Mouse (Mus musculus) neural tube, embryonic 11.5 days (tissue): Measurements from ENCODE around the gene Pstpip1. TPM values are rescaled to one million over a fixed set of nuclear protein-coding genes. Genes with fewer than 3 reads are reported as not detected.

ENCODE experiments used
- ATAC-seq: fragments of 200-750 bp; cut with Nextera tagmentation; 2 replicates; pipeline ENCODE4 v1.8.0; 2017; ENCODE audit warnings: moderate number of reproducible peaks, mild to moderate bottlenecking, moderate TSS enrichment, moderate library complexity; ENCODE audit not compliant: insufficient read depth, low FRiP score, low TSS enrichment
- DNase-seq: peaks from one replicate; pipeline ENCODE4 v3.0.0-alpha.2; 2015; ENCODE audit warnings: low spot score
- H3K27ac ChIP-seq: fragments of 300-500 bp; sonication (generic); 2 replicates; pipeline ENCODE4 v1.5.1; 2014; ENCODE audit warnings: low read depth, mild to moderate bottlenecking, low read length
- H3K27me3 ChIP-seq: fragments of 300-500 bp; sonication (generic); 2 replicates; pipeline ENCODE4 v1.6.1; 2014; ENCODE audit warnings: mild to moderate bottlenecking, low read length, mixed read lengths; ENCODE audit not compliant: control insufficient read depth, insufficient read depth
- H3K36me3 ChIP-seq: fragments of 300-500 bp; sonication (generic); 2 replicates; pipeline ENCODE4 v1.6.1; 2014; ENCODE audit warnings: mild to moderate bottlenecking, low read length, moderate library complexity, mixed read lengths; ENCODE audit not compliant: control insufficient read depth, insufficient read depth
- H3K4me1 ChIP-seq: fragments of 300-500 bp; sonication (generic); 2 replicates; pipeline ENCODE4 v1.6.1; 2014; ENCODE audit warnings: low read length, mixed read lengths; ENCODE audit not compliant: control insufficient read depth, insufficient read depth
- H3K4me2 ChIP-seq: fragments of 300-500 bp; sonication (generic); 2 replicates; pipeline ENCODE4 v1.6.1; 2014; ENCODE audit warnings: low read depth, mild to moderate bottlenecking, moderate library complexity
- H3K4me3 ChIP-seq: fragments of 300-500 bp; sonication (generic); 2 replicates; pipeline ENCODE4 v1.5.1; 2014; ENCODE audit warnings: low read depth, low read length
- H3K9ac ChIP-seq: fragments of 300-500 bp; sonication (generic); 2 replicates; pipeline ENCODE4 v1.6.1; 2014; ENCODE audit warnings: mild to moderate bottlenecking, low read length
- H3K9me3 ChIP-seq: fragments of 300-500 bp; sonication (generic); 2 replicates; pipeline ENCODE4 v1.6.1; 2016; ENCODE audit warnings: low read length; ENCODE audit not compliant: control insufficient read depth
- WGBS: fragments of 180-500 bp; shearing (Covaris S2); extraction: QIAGEN DNeasy Blood & Tissue Kit; methylation state at CpG from one replicate; pipeline ENCODE4 v1.1.7; 2014; 5-methylcytosine and 5-hydroxymethylcytosine counted together
- polyA plus RNA-seq: library from polyadenylated mRNA; unstranded; fragments of >200 nt; fragmentation: Nextera tagmentation; extraction: Ambion mirVana; gene quantifications from 2 replicates; pipeline ENCODE4 v1.2.1, GENCODE M21; 2014

Pstpip1 gene
- polyA plus RNA-seq, 1 experiment from 2014 or later, result 0.48 TPM

DNA sequence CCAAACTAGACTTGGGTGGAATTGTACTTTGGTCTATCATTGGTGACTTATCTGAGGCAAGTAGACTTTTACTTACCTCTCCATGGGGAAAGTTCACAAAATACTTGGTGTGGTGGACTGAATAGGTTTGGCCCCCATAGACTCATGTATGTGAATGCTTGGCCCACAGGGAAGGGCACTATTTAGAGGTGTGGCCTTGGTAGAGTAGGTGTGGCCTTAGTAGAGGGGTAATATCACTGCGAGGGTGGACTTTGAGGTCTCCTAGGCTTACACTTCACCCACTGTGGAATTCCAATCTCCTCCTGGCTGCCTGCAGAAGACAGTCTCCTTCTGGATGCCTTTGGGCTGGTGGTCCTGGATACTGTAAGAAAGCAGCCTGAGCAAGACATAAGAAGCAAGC lies 21.1 kb upstream of the Pstpip1 start:
- Histone ChIP-seq H3K4me1 (no peaks in the 10 kb centered on the region), H3K36me3 (peaks cover 2% of the 10 kb centered on the region; the same call in 1 of the 2 replicates), H3K27me3 (no peaks in the 10 kb centered on the region), H3K27ac (no peak overlapping the region), H3K4me2 (no peak overlapping the region), H3K9ac (no peak overlapping the region), H3K4me3 (no peak overlapping the region), H3K9me3 (no peaks in the 10 kb centered on the region)
- no peak for DNase-seq
- ATAC-seq, result no peak
- 84% methylated on average over 1 of the region's 1 CpGs for WGBS

DNA sequence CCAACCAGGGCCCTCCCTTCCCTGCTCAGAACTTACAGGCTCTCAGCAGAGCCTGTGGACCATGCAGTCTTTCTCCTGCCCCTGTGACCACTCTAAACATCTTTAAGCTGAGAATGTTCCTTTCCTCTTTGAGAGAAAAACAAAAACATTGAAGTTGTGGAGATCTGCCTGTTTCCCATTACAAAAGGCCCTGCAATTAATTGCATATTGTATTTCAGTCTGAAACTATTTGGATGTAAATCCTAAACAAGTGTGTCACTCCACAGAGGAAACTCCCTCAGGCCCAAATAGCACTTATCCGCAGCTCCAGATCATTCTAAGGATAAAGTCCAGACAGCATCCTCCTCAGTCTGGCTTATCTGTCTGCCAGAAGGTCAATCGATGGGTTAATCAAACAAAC lies 16.9 kb upstream of the Pstpip1 start:
- Histone ChIP-seq H3K9ac (no peak overlapping the region), H3K27me3 (no peaks in the 10 kb centered on the region), H3K9me3 (no peaks in the 10 kb centered on the region), H3K36me3 (peaks cover 2% of the 10 kb centered on the region; the same call in 1 of the 2 replicates), H3K4me3 (no peak overlapping the region), H3K27ac (no peak overlapping the region), H3K4me2 (no peak overlapping the region), H3K4me1 (peaks cover 2% of the 10 kb centered on the region; the same call in 1 of the 2 replicates)
- 80% methylated on average over 2 of the region's 2 CpGs for WGBS
- DNase-seq (no peak), ATAC-seq (no peak)

DNA sequence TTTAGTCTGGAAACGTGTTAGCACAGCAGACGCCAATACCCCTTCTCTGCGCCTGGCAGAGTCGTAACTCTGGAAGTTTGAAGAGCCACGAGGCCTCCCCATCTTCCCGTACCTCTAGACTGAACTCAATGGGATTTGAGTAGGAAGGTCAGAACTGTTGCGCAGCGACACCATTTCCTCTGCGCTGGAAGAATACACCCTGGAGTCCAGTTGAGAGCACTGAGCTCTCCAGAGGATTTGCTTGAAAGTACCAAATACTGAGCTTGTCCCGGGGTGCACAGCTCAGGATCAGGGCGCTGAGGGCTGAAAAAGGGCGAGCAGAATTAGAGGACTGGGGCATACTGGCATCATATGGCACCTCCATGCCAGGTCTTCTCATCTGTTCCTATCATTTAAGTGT lies 14.9 kb upstream of the Pstpip1 start:
- H3K4me1 ChIP-seq, result peaks cover 2% of the 10 kb centered on the region; the same call in 1 of the 2 replicates
- WGBS, result 77% methylated on average over 12 of the region's 12 CpGs
- ATAC-seq, result no peak
- H3K27me3 ChIP-seq, result no peaks in the 10 kb centered on the region
- no peak overlapping the region for H3K9ac ChIP-seq
- no peak overlapping the region for H3K4me2 ChIP-seq
- no peaks in the 10 kb centered on the region for H3K36me3 ChIP-seq
- DNase-seq, result no peak
- no peaks in the 10 kb centered on the region for H3K9me3 ChIP-seq
- no peak overlapping the region for H3K27ac ChIP-seq
- H3K4me3 ChIP-seq, result no peak overlapping the region

DNA sequence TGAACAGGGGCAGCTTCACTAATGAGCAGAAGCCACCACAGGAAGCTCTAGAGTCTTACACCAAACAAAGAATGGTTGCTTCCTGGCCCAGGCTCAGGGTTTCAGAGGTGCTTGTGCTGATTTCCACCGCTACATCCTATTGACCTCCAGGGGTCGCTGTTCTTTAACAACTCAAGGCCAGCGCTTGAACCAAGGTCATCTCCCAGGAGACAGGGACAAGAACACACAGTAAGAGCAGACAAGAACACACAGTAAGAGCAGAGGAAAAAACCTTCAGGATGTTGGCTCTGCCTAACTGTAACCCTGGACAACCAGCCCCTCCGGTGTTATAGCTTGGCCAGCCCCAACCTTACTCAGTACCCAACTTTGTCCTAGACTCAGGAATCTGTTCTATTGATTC lies 14.5 kb upstream of the Pstpip1 start:
- no peak overlapping the region for H3K4me3 ChIP-seq
- H3K4me1 ChIP-seq, result peaks cover 2% of the 10 kb centered on the region; the same call in 1 of the 2 replicates
- H3K4me2 ChIP-seq, result no peak overlapping the region
- DNase-seq (peak; percentile 68), ATAC-seq (peak; percentile 45; the same call in 1 of the 2 replicates)
- no peaks in the 10 kb centered on the region for H3K36me3 ChIP-seq
- no peaks in the 10 kb centered on the region for H3K27me3 ChIP-seq
- 9% methylated on average over 4 of the region's 4 CpGs for WGBS
- H3K9me3 ChIP-seq, result no peaks in the 10 kb centered on the region
- H3K9ac ChIP-seq, result no peak overlapping the region
- 0 out of 2 replicates have a peak overlapping the region, but pooled peaks have one; percentile 34 for H3K27ac ChIP-seq

DNA sequence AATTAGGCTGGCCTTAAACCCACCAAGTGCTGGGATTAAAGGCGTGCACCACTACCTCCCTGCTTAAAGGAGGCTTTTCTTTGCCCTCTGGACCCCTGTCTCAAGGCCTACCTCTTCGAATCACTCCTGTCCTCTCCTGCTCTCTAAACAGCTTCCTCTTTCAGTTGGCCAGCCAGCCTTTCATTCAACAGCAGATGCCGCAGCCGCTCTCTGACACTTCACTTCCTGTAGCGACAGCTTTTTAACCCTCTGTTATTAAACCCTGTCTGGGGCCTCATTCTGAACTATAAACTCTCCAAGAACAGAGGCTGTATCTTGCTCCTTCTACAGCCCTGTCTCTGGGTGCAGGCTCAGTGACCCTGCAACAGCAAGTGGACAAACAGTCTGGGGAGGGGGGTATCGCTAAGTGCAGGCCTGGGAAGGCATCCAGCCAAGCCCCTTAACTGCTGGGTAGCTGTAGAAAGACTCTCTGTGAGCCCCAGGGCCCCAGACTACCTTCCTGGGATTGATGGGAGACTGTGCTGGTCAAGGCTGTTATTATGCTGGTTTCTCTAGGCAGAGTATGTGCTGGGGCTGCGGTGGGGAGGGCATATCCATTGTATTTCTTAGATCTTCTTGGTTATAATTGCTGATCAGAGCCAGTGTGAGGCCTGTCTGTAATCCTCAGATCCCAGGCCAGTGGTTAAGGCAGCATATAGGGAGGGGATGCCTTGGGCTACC lies 13.7 kb upstream of the Pstpip1 start:
- WGBS, result 51% methylated on average over 7 of the region's 7 CpGs
- Histone ChIP-seq H3K4me2 (no peak overlapping the region), H3K4me1 (peaks cover 2% of the 10 kb centered on the region; the same call in 1 of the 2 replicates), H3K9ac (peak overlapping the region; percentile 15; the same call in 1 of the 2 replicates), H3K27ac (peak overlapping the region; percentile 34; the same call in 1 of the 2 replicates), H3K27me3 (no peaks in the 10 kb centered on the region), H3K36me3 (no peaks in the 10 kb centered on the region), H3K4me3 (no peak overlapping the region), H3K9me3 (no peaks in the 10 kb centered on the region)
- ATAC-seq (no peak), DNase-seq (no peak)

DNA sequence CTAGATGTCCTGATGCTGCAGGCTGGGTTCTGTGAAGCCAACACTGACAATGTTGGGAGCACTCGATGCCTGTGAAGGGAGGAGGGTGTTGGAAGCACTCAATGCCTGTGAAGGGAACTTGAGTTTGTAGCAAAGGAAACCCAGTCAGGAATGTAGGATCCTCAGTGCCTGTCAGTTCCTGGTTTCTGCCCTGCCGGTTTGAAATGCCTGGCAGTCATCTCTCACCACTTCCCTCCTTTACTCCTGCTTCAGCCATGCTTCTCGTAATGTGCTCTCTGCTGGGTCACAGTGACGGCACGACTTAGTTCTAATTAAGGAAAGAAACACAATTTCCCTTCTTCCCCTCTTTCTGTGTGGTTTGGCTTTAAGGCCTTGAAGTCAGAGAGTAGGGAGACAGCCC lies 10.2 kb upstream of the Pstpip1 start:
- Histone ChIP-seq H3K9ac (no peak overlapping the region), H3K27me3 (no peaks in the 10 kb centered on the region), H3K36me3 (no peaks in the 10 kb centered on the region), H3K4me1 (peaks cover 2% of the 10 kb centered on the region; the same call in 1 of the 2 replicates), H3K27ac (no peak overlapping the region), H3K4me3 (no peak overlapping the region), H3K4me2 (no peak overlapping the region), H3K9me3 (no peaks in the 10 kb centered on the region)
- DNase-seq (no peak), ATAC-seq (no peak)
- WGBS, result 85% methylated on average over 5 of the region's 5 CpGs

DNA sequence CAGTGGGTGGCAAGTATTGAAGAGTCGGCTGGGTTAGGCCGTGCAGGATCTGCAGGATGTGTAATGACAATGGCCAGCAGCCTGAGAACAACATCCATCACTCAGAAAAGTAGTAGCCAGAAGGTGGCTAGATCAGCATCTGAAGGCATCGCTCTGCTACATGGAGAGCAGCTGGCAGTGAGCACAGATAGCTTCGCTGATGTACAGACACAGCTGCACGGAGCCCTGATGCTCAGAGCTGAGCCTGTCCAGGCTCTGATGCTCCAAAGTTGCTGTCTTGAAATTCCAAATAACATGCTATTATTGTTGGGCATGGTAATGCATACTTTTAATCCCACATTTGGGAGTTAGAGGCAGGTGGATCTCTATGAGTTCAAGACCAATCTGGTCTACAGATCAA lies 3.2 kb upstream of the Pstpip1 start:
- no peaks in the 10 kb centered on the region for H3K27me3 ChIP-seq
- no peak overlapping the region for H3K4me2 ChIP-seq
- H3K9ac ChIP-seq, result no peak overlapping the region
- WGBS, result 84% methylated on average over 5 of the region's 5 CpGs
- H3K4me1 ChIP-seq, result no peaks in the 10 kb centered on the region
- H3K27ac ChIP-seq, result no peak overlapping the region
- H3K9me3 ChIP-seq, result no peaks in the 10 kb centered on the region
- no peak overlapping the region for H3K4me3 ChIP-seq
- no peaks in the 10 kb centered on the region for H3K36me3 ChIP-seq
- no peak for DNase-seq
- no peak for ATAC-seq

DNA sequence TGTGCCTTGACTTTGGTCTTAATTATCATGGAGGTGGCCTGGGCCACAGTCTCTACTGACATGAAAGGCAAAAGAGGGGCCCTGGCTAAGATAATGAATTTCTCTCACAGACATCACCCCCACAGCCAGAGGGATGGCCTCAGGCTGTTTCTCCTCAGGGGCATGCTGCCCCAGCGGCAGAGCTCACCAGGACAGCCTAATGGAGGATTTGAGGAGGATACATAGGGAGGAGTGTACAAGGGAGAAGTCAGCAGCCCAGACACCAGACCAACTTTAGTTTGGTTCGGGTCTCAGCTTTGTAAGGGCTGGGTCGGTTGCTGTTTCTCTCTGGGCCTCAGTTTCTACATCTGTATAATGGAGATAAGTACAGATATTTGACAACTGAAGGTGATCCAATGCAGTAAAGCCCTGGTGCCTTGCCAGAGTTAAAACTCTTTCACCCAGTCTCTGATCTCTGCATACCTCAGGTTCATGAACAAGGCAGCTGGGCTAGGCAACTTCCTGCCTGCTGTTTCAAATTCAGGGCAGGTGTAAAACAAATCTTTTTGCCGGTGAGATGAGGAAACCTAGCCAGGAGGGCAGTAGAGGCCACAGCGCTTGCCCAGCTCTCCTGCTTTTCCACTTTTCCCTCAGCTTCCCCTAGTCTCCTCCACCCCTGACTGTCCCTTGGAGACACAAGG lies 924 bp downstream of the Pstpip1 start:
- H3K4me3 ChIP-seq, result no peak overlapping the region
- no peaks in the 10 kb centered on the region for H3K36me3 ChIP-seq
- H3K27ac ChIP-seq, result no peak overlapping the region
- no peaks in the 10 kb centered on the region for H3K9me3 ChIP-seq
- no peaks in the 10 kb centered on the region for H3K4me1 ChIP-seq
- no peak for ATAC-seq
- H3K27me3 ChIP-seq, result no peaks in the 10 kb centered on the region
- H3K4me2 ChIP-seq, result no peak overlapping the region
- no peak for DNase-seq
- WGBS, result 85% methylated on average over 5 of the region's 5 CpGs
- no peak overlapping the region for H3K9ac ChIP-seq

DNA sequence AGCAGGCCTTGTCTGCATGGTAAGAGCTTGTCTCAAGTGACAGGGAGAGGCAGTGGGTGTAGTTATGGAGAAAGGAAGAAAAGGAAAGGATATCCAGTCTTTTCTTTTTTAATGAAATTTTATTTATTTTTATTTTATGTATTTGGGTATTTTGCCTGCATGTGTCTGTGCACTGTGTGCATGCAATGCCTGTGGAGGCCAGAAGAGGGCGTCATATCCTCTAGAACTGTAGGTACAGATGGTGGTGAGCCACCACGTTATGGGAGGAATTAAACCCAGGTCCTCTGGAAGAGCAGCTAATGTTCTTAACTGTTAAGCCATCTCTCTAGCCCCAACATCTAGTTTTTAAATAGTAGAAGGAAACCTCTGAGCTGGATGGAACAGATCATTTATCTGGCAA lies 2.3 kb downstream of the Pstpip1 start:
- no peak for ATAC-seq
- no peak for DNase-seq
- Histone ChIP-seq H3K4me1 (no peaks in the 10 kb centered on the region), H3K27me3 (no peaks in the 10 kb centered on the region), H3K9ac (no peak overlapping the region), H3K4me2 (no peak overlapping the region), H3K27ac (no peak overlapping the region), H3K9me3 (no peaks in the 10 kb centered on the region), H3K36me3 (no peaks in the 10 kb centered on the region), H3K4me3 (no peak overlapping the region)
- 42% methylated on average over 2 of the region's 2 CpGs for WGBS
